Mouse (Mus musculus): ENCODE measurements at regions not wholly inside any gene's neighbourhood (a gene's known extent, or its start where the extent isn't known, plus 50 kb on each side); places are given as distances from the start of the nearest gene placed in this dataset.
A peak's percentile ranks its signal among the peaks of the same experiment; 100 is the strongest.

- no peaks in the 10 kb centered on the region for H3K36me3 ChIP-seq
- WGBS = 91% methylated on average over 5 of the region's 5 CpGs
- ATAC-seq (ENCODE audit: insufficient number of reproducible peaks, insufficient read depth, low FRiP score, low TSS enrichment) = no peak
Observed at GRCm38 (mm10) chr3:132485553-132485952, 144.1 kb upstream of the Gimd1 start.

DNA sequence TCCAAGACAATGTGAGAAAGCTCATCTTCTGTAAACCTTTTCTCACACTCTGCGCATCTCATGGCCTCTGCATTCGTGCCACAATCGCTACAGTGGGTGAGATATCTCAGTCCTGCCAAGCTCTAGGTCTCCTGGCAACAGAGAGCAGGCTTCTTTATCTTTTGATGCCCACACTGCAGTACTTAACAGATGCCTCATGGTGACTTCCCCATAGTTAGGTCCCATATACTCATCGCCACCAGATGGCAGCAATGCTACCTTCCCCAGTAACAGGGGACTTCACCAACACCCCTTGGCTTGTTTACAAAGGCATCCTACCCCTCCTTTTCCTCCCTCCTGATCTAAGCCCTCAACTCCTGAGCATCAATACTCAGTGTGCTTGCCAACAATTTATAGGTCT is 123.5 kb upstream of the Gimd1 start:
- Histone ChIP-seq H3K9ac (no peak overlapping the region), H3K4me3 (no peak overlapping the region), H3K4me1 (no peaks in the 10 kb centered on the region), H3K9me3 (no peaks in the 10 kb centered on the region), H3K4me2 (replicated peaks) (no peak overlapping the region), H3K27ac (no peak overlapping the region), H3K27me3 (no peaks in the 10 kb centered on the region), H3K36me3 (no peaks in the 10 kb centered on the region)
- peak; percentile 69; the same call in 1 of the 2 replicates for ATAC-seq (ENCODE audit: insufficient number of reproducible peaks, insufficient read depth, low FRiP score, low TSS enrichment)
- 20% methylated on average over 4 of the region's 4 CpGs for WGBS

More at GRCm38 (mm10) chr3:132485553-132485952, 144.1 kb upstream of the Gimd1 start:
- no peaks in the 10 kb centered on the region for H3K9me3 ChIP-seq
- H3K9ac ChIP-seq = no peak overlapping the region
- no peaks in the 10 kb centered on the region for H3K4me1 ChIP-seq
- H3K27ac ChIP-seq = no peak overlapping the region
- H3K4me2 ChIP-seq (replicated peaks) = no peak overlapping the region
- no peaks in the 10 kb centered on the region for H3K27me3 ChIP-seq
- H3K4me3 ChIP-seq = no peak overlapping the region

DNA sequence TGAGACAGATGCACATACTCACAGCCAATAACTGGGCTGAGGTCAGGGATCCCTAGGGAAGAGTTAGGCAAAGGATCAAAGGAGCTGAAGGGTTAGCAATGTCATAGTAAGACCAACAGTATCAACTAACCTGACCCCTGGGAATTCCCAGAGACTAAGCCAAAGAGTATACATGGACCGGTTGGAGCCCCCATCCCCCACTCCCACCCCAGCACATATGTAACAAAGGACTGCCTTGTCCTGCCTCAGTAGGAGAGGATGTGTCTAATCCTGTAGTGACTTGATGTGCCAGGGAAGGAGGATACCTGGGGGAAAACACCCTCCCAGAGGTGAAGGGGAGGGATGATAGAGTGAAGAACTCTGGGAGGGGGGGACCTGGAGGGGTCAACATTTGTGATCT is 119.4 kb upstream of the Gimd1 start:
- no peak overlapping the region for H3K4me2 ChIP-seq (replicated peaks)
- 10% methylated on average over 1 of the region's 1 CpGs for WGBS

GRCm38 (mm10) chr3:132512526-132513102 is 117.0 kb upstream of the Gimd1 start:
- 81% methylated on average over 8 of the region's 8 CpGs for WGBS
- Histone ChIP-seq H3K36me3 (no peaks in the 10 kb centered on the region), H3K4me2 (replicated peaks) (no peak overlapping the region), H3K4me1 (no peaks in the 10 kb centered on the region), H3K9me3 (no peaks in the 10 kb centered on the region), H3K9ac (no peak overlapping the region), H3K27ac (no peak overlapping the region), H3K4me3 (no peak overlapping the region), H3K27me3 (no peaks in the 10 kb centered on the region)
- ATAC-seq (ENCODE audit: insufficient number of reproducible peaks, insufficient read depth, low FRiP score, low TSS enrichment) = no peak

More for the DNA sequence above, 119.4 kb upstream of the Gimd1 start:
- 0 out of 2 replicates have a peak, but pooled peaks have one; percentile 28 for ATAC-seq (ENCODE audit: insufficient number of reproducible peaks, insufficient read depth, low FRiP score, low TSS enrichment)
- no peaks in the 10 kb centered on the region for H3K36me3 ChIP-seq
- no peaks in the 10 kb centered on the region for H3K27me3 ChIP-seq
- H3K9ac ChIP-seq = no peak overlapping the region
- H3K4me3 ChIP-seq = no peak overlapping the region
- H3K27ac ChIP-seq = no peak overlapping the region
- H3K9me3 ChIP-seq = no peaks in the 10 kb centered on the region
- no peaks in the 10 kb centered on the region for H3K4me1 ChIP-seq

DNA sequence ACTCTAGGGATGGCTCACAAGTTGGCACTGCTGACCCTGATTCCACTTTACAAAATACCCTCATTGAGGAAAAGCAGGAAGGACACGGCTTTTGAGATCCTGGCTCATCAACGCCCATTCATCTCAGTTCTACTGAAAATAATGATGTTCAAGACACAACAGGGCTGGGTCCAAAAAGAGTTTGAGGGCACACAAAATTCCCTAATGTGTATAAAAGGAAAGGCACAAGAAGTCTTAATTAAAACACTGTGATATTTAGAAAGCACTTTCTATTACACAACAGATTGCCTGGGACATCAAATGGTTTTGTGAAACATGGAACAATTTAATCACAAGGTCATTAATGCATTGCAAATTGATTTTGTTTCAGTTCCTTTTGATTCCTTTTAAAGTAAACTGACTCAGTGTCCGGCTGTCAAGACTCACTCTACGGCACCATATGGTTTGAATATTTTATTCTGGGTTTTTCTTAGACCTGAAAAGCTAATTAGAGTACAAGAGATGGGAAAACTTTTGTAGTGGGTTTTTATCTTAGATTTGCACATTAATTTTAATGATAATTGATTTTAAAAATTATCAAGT is 96.2 kb upstream of the Gimd1 start:
- Histone ChIP-seq H3K36me3 (no peaks in the 10 kb centered on the region), H3K27me3 (no peaks in the 10 kb centered on the region), H3K9ac (no peak overlapping the region), H3K27ac (no peak overlapping the region), H3K9me3 (no peaks in the 10 kb centered on the region), H3K4me1 (no peaks in the 10 kb centered on the region), H3K4me2 (replicated peaks) (no peak overlapping the region), H3K4me3 (no peak overlapping the region)
- no peak for ATAC-seq (ENCODE audit: insufficient number of reproducible peaks, insufficient read depth, low FRiP score, low TSS enrichment)
- WGBS = 52% methylated on average over 4 of the region's 4 CpGs

DNA sequence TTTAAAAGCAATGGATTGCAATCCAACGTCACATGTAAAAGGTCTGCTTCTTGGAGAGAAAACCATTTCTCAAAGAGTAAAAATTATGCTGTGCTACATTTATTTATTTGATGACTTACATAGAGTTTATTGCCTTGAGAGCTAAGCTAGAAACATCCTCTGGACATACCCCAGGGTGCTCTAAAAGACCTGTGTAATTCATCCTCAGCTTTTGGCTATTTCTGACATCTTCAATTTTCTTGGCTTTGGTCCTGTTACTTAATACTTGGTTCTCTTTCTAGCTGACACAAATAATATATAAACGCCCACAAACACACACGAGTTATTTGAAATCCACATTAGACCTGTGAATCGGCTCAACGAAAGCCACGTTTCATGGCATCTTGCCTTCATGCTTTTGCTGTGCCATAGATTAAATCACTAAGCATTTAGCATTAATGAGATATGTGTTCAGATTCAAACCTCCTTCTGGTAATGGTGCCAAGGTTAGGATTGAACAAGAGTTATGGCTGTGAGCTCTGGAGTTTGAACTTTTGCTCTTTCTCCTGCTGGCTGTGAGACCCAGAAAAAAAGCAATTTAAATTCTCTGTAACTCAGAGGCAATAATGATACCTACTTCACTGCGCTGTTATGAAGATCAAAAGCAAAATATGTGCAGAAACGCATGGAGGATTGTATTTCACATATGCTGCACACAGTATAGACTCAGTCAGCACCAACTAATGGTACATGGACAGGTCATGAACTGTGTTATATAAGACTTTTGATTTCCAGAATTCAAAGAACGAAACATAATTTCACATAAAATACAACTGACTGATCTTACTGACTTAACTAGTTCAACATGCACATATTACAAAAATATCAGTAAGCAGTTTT is 89.6 kb upstream of the Gimd1 start:
- Histone ChIP-seq H3K36me3 (no peaks in the 10 kb centered on the region), H3K27ac (no peak overlapping the region), H3K4me2 (replicated peaks) (no peak overlapping the region), H3K9me3 (no peaks in the 10 kb centered on the region), H3K4me3 (no peak overlapping the region), H3K27me3 (no peaks in the 10 kb centered on the region), H3K4me1 (no peaks in the 10 kb centered on the region), H3K9ac (no peak overlapping the region)
- no peak for ATAC-seq (ENCODE audit: insufficient number of reproducible peaks, insufficient read depth, low FRiP score, low TSS enrichment)
- WGBS = 78% methylated on average over 9 of the region's 9 CpGs

DNA sequence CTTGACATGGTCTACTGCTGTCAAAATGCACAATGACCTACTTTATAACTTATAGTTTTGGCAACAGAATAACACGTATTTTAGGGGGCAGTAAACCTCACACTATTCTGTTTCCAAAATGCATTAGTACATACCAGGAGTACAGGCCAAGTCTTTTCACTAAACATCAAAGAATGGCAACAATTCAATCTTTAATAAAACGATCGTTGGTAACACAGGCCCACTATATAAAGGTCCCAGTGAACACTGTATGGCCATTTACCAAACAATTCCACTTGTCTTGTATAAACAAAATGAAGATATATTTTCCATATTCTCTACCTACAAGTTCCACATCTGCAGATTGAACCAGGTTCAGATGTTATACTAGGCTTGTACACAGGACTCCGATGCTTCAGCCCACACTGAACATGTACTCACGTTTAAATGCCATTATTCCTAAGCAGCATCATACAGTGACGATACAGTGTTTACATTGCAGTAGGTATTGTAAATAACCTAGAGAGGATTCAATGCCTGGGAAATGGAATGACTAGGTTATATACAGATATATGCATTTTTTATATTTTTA is 78.3 kb upstream of the Gimd1 start:
- H3K9me3 ChIP-seq = no peaks in the 10 kb centered on the region
- ATAC-seq (ENCODE audit: insufficient number of reproducible peaks, insufficient read depth, low FRiP score, low TSS enrichment) = no peak
- no peak overlapping the region for H3K4me3 ChIP-seq
- H3K27me3 ChIP-seq = no peaks in the 10 kb centered on the region
- WGBS = 92% methylated on average over 6 of the region's 6 CpGs
- H3K4me1 ChIP-seq = no peaks in the 10 kb centered on the region
- H3K36me3 ChIP-seq = no peaks in the 10 kb centered on the region
- no peak overlapping the region for H3K4me2 ChIP-seq (replicated peaks)
- H3K27ac ChIP-seq = no peak overlapping the region
- H3K9ac ChIP-seq = no peak overlapping the region

- Histone ChIP-seq H3K9ac (no peak overlapping the region), H3K36me3 (no peaks in the 10 kb centered on the region), H3K4me2 (replicated peaks) (no peak overlapping the region), H3K27me3 (no peaks in the 10 kb centered on the region), H3K4me1 (peaks cover 3% of the 10 kb centered on the region; the same call in 1 of the 2 replicates), H3K27ac (no peak overlapping the region), H3K9me3 (no peaks in the 10 kb centered on the region), H3K4me3 (no peak overlapping the region)
- ATAC-seq (ENCODE audit: insufficient number of reproducible peaks, insufficient read depth, low FRiP score, low TSS enrichment) = no peak
- 89% methylated on average over 2 of the region's 2 CpGs for WGBS
Observed at GRCm38 (mm10) chr3:132565755-132566154, 63.9 kb upstream of the Gimd1 start.

DNA sequence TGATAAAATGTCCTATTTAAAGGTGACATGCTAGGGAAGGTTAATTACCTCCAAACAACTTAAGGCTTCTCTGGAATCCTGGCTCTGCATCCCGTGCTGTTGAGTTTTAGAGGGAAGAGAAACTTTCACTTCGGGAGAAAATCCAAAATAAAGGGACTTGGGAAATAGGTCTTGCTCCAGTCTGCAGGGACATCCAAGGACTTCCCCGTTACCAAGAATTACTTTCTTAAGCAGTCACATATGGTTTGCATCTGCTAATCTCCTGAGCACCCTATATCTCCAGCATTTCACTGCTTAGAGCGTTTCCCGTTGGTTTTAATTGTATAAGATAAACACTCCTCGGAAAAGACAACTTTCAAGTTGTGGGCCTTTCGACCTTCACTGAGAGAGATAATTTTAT is 63.3 kb upstream of the Gimd1 start:
- Histone ChIP-seq H3K27ac (no peak overlapping the region), H3K4me1 (peaks cover 3% of the 10 kb centered on the region; the same call in 1 of the 2 replicates), H3K4me3 (no peak overlapping the region), H3K36me3 (no peaks in the 10 kb centered on the region), H3K9ac (no peak overlapping the region), H3K4me2 (replicated peaks) (no peak overlapping the region), H3K27me3 (no peaks in the 10 kb centered on the region), H3K9me3 (no peaks in the 10 kb centered on the region)
- WGBS = 28% methylated on average over 7 of the region's 7 CpGs
- ATAC-seq (ENCODE audit: insufficient number of reproducible peaks, insufficient read depth, low FRiP score, low TSS enrichment) = no peak
